Mouse (Mus musculus): ENCODE measurements around the gene Cacna1d.

GRCm38 (mm10) chr14:30041836-30042235, 449.4 kb downstream of the Cacna1d start:
- TF ChIP-seq TBP (conservative IDR thresholded peaks at IDR 0.05; ENCODE audit: low read depth, low read length), result no peak
- TF ChIP-seq ZNF384 (IDR thresholded peaks at IDR 0.05; ENCODE audit: low read depth, low read length), result no peak
- TF ChIP-seq IRF4 (IDR thresholded peaks at IDR 0.05; ENCODE audit: low read depth, low read length), result no peak
- no peak for TF ChIP-seq EP300 (IDR thresholded peaks at IDR 0.05; ENCODE audit: low read length)
- no peak for TF ChIP-seq MEF2A (IDR thresholded peaks at IDR 0.05; ENCODE audit: borderline replicate concordance, low read depth, low read length)
- no peak for TF ChIP-seq E2F4 (IDR thresholded peaks at IDR 0.05; ENCODE audit: insufficient replicate concordance, low read depth, low read length)
- no peak for TF ChIP-seq MAZ (IDR thresholded peaks at IDR 0.05; ENCODE audit: low read depth, low read length)
- no peak for TF ChIP-seq KAT2A (IDR thresholded peaks at IDR 0.05; ENCODE audit: insufficient replicate concordance, low read length)

All from CH12.LX (cell line).